12 mouse cellular contexts compared by ENCODE assay signal in the genomic region with DNA sequence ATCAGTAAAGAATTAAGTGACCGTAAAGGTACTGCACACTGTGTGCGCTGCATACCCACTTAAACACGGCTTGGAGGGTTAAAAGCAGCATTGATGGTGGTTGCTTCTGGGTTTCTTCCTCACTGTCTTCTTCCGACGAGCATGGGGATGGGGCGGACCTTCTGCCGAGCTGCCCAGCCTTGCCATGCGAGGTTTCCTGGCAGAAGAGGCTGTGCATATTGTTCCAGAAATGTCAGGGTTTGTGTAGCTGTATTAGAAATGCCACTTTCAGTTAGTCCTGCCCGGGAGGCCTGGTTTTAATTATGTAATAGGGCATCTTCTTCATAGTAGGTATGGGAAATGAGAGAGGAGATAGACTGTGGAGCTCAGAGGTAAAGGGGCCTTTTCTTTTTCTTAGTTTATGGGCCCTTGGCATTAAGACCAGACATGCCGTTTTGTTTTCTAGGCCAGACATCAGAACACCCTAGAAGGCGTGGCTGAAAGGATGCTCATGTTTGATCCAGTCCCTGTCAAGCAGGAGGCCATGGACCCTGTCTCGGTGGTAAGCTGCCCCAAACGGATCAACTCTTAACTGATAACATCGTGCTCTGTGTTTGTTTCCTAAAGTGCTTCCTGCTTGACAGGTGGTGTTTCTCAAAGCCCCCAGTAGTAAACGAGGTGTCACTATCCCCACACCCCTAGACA. TPM values are rescaled to one million over a fixed set of nuclear protein-coding genes. Genes with fewer than 3 reads are reported as not detected.
DNase-seq lines count a peak whose midpoint lies in the region; ATAC-seq and TF ChIP-seq lines count a peak whose summit lies in the region.
"Had no signal": no experiment of that assay in that cellular context is flagged by ENCODE, and none has a peak within 500 bp of the region (broad histone marks: within the 10 kb centered on the region; RNA-seq: fewer than 3 reads in every experiment).

No protein-coding gene starts in this region.

- no peaks in the 10 kb centered on the region for H3K9me3 ChIP-seq in heart, embryonic 13.5 days
- no peaks in the 10 kb centered on the region for H3K9me3 ChIP-seq in heart, embryonic 11.5 days (replicated peaks; ENCODE audit: control insufficient read depth, low read length)
- H3K9me3 ChIP-seq in lung, embryonic 14.5 days (ENCODE audit: low read depth, low read length): no peaks in the 10 kb centered on the region
- H3K9me3 ChIP-seq in embryonic facial prominence, embryonic 15.5 days (replicated peaks): no peaks in the 10 kb centered on the region
- no peaks in the 10 kb centered on the region for H3K9me3 ChIP-seq in stomach, embryonic 16.5 days (replicated peaks; ENCODE audit: control insufficient read depth, low read length)
- H3K9me3 ChIP-seq in hindbrain, embryonic 10.5 days: no peaks in the 10 kb centered on the region

- peak overlapping the region; percentile 2; the same call in 1 of the 2 replicates for H3K9ac ChIP-seq in heart, embryonic 13.5 days
- no peak overlapping the region for H3K9ac ChIP-seq in heart, embryonic 11.5 days (ENCODE audit: low read depth, low read length)
- no peak overlapping the region for H3K9ac ChIP-seq in lung, embryonic 14.5 days
- H3K9ac ChIP-seq in embryonic facial prominence, embryonic 15.5 days: no peak overlapping the region
- H3K9ac ChIP-seq in stomach, embryonic 16.5 days (ENCODE audit: low read length): peak overlapping the region; percentile 47
- H3K9ac ChIP-seq: liver, embryonic 14.5 days had no signal

- no peak for TF ChIP-seq CTCF in lung, embryonic 14.5 days (IDR thresholded peaks at IDR 0.05; ENCODE audit: low read depth)

- DNase-seq in lung, embryonic 14.5 days: no peak
- DNase-seq in lung, adult 18-20 months: no peak
- no peak for DNase-seq in hindbrain, embryonic 10.5 days (ENCODE audit: low spot score)
- DNase-seq: adrenal gland, postnatal 10 days; gastrocnemius, postnatal 25 days had no signal

- WGBS in heart, embryonic 13.5 days: 54% methylated on average over 15 of the region's 15 CpGs
- 50% methylated on average over 15 of the region's 15 CpGs for WGBS in heart, embryonic 11.5 days (ENCODE audit: insufficient replicate concordance)
- 36% methylated on average over 15 of the region's 15 CpGs for WGBS in lung, embryonic 14.5 days
- 49% methylated on average over 15 of the region's 15 CpGs for WGBS in embryonic facial prominence, embryonic 15.5 days
- 41% methylated on average over 15 of the region's 15 CpGs for WGBS in stomach, embryonic 16.5 days
- 87% methylated on average over 15 of the region's 15 CpGs for whole genome bisulfite sequencing in hindbrain, embryonic 10.5 days

- peaks cover 61% of the 10 kb centered on the region for H3K36me3 ChIP-seq in heart, embryonic 13.5 days
- peaks cover 23% of the 10 kb centered on the region for H3K36me3 ChIP-seq in heart, embryonic 11.5 days (ENCODE audit: control insufficient read depth, insufficient read depth, low read length)
- H3K36me3 ChIP-seq in lung, embryonic 14.5 days (ENCODE audit: insufficient read depth): peaks cover 43% of the 10 kb centered on the region
- H3K36me3 ChIP-seq in embryonic facial prominence, embryonic 15.5 days: peaks cover 34% of the 10 kb centered on the region
- H3K36me3 ChIP-seq in stomach, embryonic 16.5 days (ENCODE audit: control insufficient read depth, insufficient read depth, low read length): peaks cover 22% of the 10 kb centered on the region
- peaks cover 63% of the 10 kb centered on the region for H3K36me3 ChIP-seq in hindbrain, embryonic 10.5 days

- no peaks in the 10 kb centered on the region for H3K27me3 ChIP-seq in heart, embryonic 13.5 days (replicated peaks)
- H3K27me3 ChIP-seq in heart, embryonic 11.5 days (ENCODE audit: control insufficient read depth, insufficient read depth, low read length): no peaks in the 10 kb centered on the region
- no peaks in the 10 kb centered on the region for H3K27me3 ChIP-seq in lung, embryonic 14.5 days (ENCODE audit: insufficient read depth, low read length)
- H3K27me3 ChIP-seq in embryonic facial prominence, embryonic 15.5 days: no peaks in the 10 kb centered on the region
- H3K27me3 ChIP-seq in stomach, embryonic 16.5 days (ENCODE audit: control insufficient read depth, insufficient read depth, low read length): no peaks in the 10 kb centered on the region
- H3K27me3 ChIP-seq in hindbrain, embryonic 10.5 days (ENCODE audit: insufficient read depth, poor library complexity, severe bottlenecking): no peaks in the 10 kb centered on the region

- H3K4me1 ChIP-seq in heart, embryonic 13.5 days: peaks cover 57% of the 10 kb centered on the region
- H3K4me1 ChIP-seq in heart, embryonic 11.5 days (ENCODE audit: control insufficient read depth, insufficient read depth, low read length): peaks cover 40% of the 10 kb centered on the region
- H3K4me1 ChIP-seq in lung, embryonic 14.5 days (ENCODE audit: insufficient read depth): peaks cover 16% of the 10 kb centered on the region
- peaks cover 54% of the 10 kb centered on the region for H3K4me1 ChIP-seq in embryonic facial prominence, embryonic 15.5 days
- peaks cover 68% of the 10 kb centered on the region for H3K4me1 ChIP-seq in stomach, embryonic 16.5 days (ENCODE audit: control insufficient read depth, insufficient read depth, low read length)
- peaks cover 25% of the 10 kb centered on the region for H3K4me1 ChIP-seq in hindbrain, embryonic 10.5 days (replicated peaks)

- H3K27ac ChIP-seq in heart, embryonic 13.5 days (replicated peaks): peak overlapping the region; percentile 71
- H3K27ac ChIP-seq in heart, embryonic 11.5 days (ENCODE audit: low read depth, low read length): no peak overlapping the region
- peak overlapping the region; percentile 77 for H3K27ac ChIP-seq in lung, embryonic 14.5 days (ENCODE audit: low read depth)
- peak overlapping the region; percentile 80 for H3K27ac ChIP-seq in embryonic facial prominence, embryonic 15.5 days (replicated peaks)
- H3K27ac ChIP-seq in stomach, embryonic 16.5 days (ENCODE audit: low read length): peak overlapping the region; percentile 88
- no peak overlapping the region for H3K27ac ChIP-seq in hindbrain, embryonic 10.5 days
- H3K27ac ChIP-seq: left cerebral cortex, adult 2 months; liver, embryonic 14.5 days had no signal

- ATAC-seq in heart, embryonic 13.5 days (ENCODE audit: extremely low read depth, insufficient number of reproducible peaks, low FRiP score, low TSS enrichment): no peak
- no peak for ATAC-seq in heart, embryonic 11.5 days (replicated peaks; ENCODE audit: insufficient number of reproducible peaks, low FRiP score, low TSS enrichment)
- ATAC-seq in lung, embryonic 14.5 days (ENCODE audit: insufficient read depth): no peak
- no peak for ATAC-seq in embryonic facial prominence, embryonic 15.5 days (ENCODE audit: insufficient number of reproducible peaks, low FRiP score, low TSS enrichment, low read depth)
- no peak for ATAC-seq in stomach, embryonic 16.5 days (ENCODE audit: insufficient read depth, low FRiP score)
- ATAC-seq: CD4-positive, CD25-positive, alpha-beta regulatory T cell, adult 4 months had no signal

- H3K4me2 ChIP-seq in heart, embryonic 13.5 days: no peak overlapping the region
- H3K4me2 ChIP-seq in heart, embryonic 11.5 days: no peak overlapping the region
- H3K4me2 ChIP-seq in lung, embryonic 14.5 days: no peak overlapping the region
- no peak overlapping the region for H3K4me2 ChIP-seq in embryonic facial prominence, embryonic 15.5 days (replicated peaks)
- H3K4me2 ChIP-seq in stomach, embryonic 16.5 days (ENCODE audit: low read depth, low read length): no peak overlapping the region

- H3K4me3 ChIP-seq in heart, embryonic 13.5 days: no peak overlapping the region
- no peak overlapping the region for H3K4me3 ChIP-seq in heart, embryonic 11.5 days (ENCODE audit: low read depth, low read length)
- H3K4me3 ChIP-seq in lung, embryonic 14.5 days (ENCODE audit: low read depth, low read length): no peak overlapping the region
- no peak overlapping the region for H3K4me3 ChIP-seq in embryonic facial prominence, embryonic 15.5 days (replicated peaks)
- no peak overlapping the region for H3K4me3 ChIP-seq in stomach, embryonic 16.5 days (replicated peaks; ENCODE audit: low read length)
- no peak overlapping the region for H3K4me3 ChIP-seq in hindbrain, embryonic 10.5 days
- H3K4me3 ChIP-seq: left cerebral cortex, adult 2 months had no signal

RNA-seq across cellular contexts. Expression of gene Klf3, which starts 13.2 kb away (rescaled TPM):
- polyA plus RNA-seq in heart, embryonic 13.5 days (2015; fragmentation: Nextera tagmentation; extraction: Ambion mirVana): 49.8 TPM in 2 replicates
- polyA plus RNA-seq in heart, embryonic 11.5 days (2014; fragmentation: Nextera tagmentation; extraction: Ambion mirVana): 47.3 and 58.9 TPM in 2 replicates
- 63.2 and 69.3 TPM in 2 replicates for polyA plus RNA-seq in lung, embryonic 14.5 days (2014; fragmentation: Nextera tagmentation; extraction: Ambion mirVana)
- 92.0 and 94.2 TPM in 2 replicates for polyA plus RNA-seq in embryonic facial prominence, embryonic 15.5 days (2015; fragmentation: Nextera tagmentation; extraction: Ambion mirVana)
- 63.7 and 66.8 TPM in 2 replicates for polyA plus RNA-seq in stomach, embryonic 16.5 days (2015; fragmentation: Nextera tagmentation; extraction: Ambion mirVana)
- 57.1 and 58.7 TPM in 2 replicates for polyA plus RNA-seq in hindbrain, embryonic 10.5 days (2016; fragmentation: Nextera tagmentation; extraction: Ambion mirVana)

Comparison
In these comparisons a context has a peak if more than half of its experiments do, and no peak if none do; other contexts are left out.
1. H3K27ac ChIP-seq: peak in heart, embryonic 13.5 days (single experiment), lung, embryonic 14.5 days (single experiment), embryonic facial prominence, embryonic 15.5 days (single experiment) and stomach, embryonic 16.5 days (single experiment); none in heart, embryonic 11.5 days (single experiment) and hindbrain, embryonic 10.5 days (single experiment).
2. H3K9ac ChIP-seq: peak in heart, embryonic 13.5 days (single experiment) and stomach, embryonic 16.5 days (single experiment); none in heart, embryonic 11.5 days (single experiment), lung, embryonic 14.5 days (single experiment) and embryonic facial prominence, embryonic 15.5 days (single experiment).